Mouse (Mus musculus) B cell, adult 2 months (primary cell): ENCODE data around the gene Arhgap10.

Experiments
- DNase-seq, 2 experiments: peaks; one replicate each; pipeline ENCODE4 v3.0.0; 2022

Arhgap10 gene

GRCm38 (mm10) chr8:77484266-77484665 is 33.5 kb downstream of the Arhgap10 start:
- no peak for DNase-seq

- DNase-seq, result peak; percentile 43 to 48
These were observed 34.1 kb downstream of the Arhgap10 start for GRCm38 (mm10) chr8:77483676-77484075.

GRCm38 (mm10) chr8:77481791-77482190 is 36.0 kb downstream of the Arhgap10 start:
- DNase-seq, result no peak

- DNase-seq, result no peak
These were observed 37.8 kb downstream of the Arhgap10 start for GRCm38 (mm10) chr8:77479995-77480394.

GRCm38 (mm10) chr8:77478913-77479273 is 38.9 kb downstream of the Arhgap10 start:
- no peak for DNase-seq

GRCm38 (mm10) chr8:77478155-77478912 is 39.4 kb downstream of the Arhgap10 start:
- no peak for DNase-seq

GRCm38 (mm10) chr8:77477684-77478083 is 40.1 kb downstream of the Arhgap10 start:
- no peak for DNase-seq

- DNase-seq, result no peak
These were observed 43.1 kb downstream of the Arhgap10 start for GRCm38 (mm10) chr8:77474614-77475013.

- no peak for DNase-seq
These were observed 44.0 kb downstream of the Arhgap10 start for GRCm38 (mm10) chr8:77473773-77474172.

GRCm38 (mm10) chr8:77473373-77473772 is 44.4 kb downstream of the Arhgap10 start:
- DNase-seq, result no peak

GRCm38 (mm10) chr8:77461392-77461791 is 56.4 kb downstream of the Arhgap10 start:
- no peak for DNase-seq

- no peak for DNase-seq
These were observed 57.4 kb downstream of the Arhgap10 start for GRCm38 (mm10) chr8:77460363-77460762.

GRCm38 (mm10) chr8:77459696-77460095 is 58.1 kb downstream of the Arhgap10 start:
- DNase-seq, result no peak

GRCm38 (mm10) chr8:77458575-77458974 is 59.2 kb downstream of the Arhgap10 start:
- DNase-seq, result no peak

- no peak for DNase-seq
These were observed 61.5 kb downstream of the Arhgap10 start for GRCm38 (mm10) chr8:77456263-77456662.

GRCm38 (mm10) chr8:77453836-77454235 is 63.9 kb downstream of the Arhgap10 start:
- DNase-seq, result no peak

- peak; percentile 26 to 30 for DNase-seq
These were observed 66.0 kb downstream of the Arhgap10 start for GRCm38 (mm10) chr8:77451466-77452382.

- no peak for DNase-seq
These were observed 66.7 kb downstream of the Arhgap10 start for GRCm38 (mm10) chr8:77451052-77451451.

GRCm38 (mm10) chr8:77446294-77446693 is 71.5 kb downstream of the Arhgap10 start:
- no peak for DNase-seq

GRCm38 (mm10) chr8:77445642-77446041 is 72.1 kb downstream of the Arhgap10 start:
- no peak for DNase-seq

- DNase-seq, result no peak
These were observed 73.4 kb downstream of the Arhgap10 start for GRCm38 (mm10) chr8:77444166-77444870.

GRCm38 (mm10) chr8:77442452-77442851 is 75.3 kb downstream of the Arhgap10 start:
- no peak for DNase-seq

- no peak for DNase-seq
These were observed 76.8 kb downstream of the Arhgap10 start for GRCm38 (mm10) chr8:77440913-77441312.
